ENCODE assay signal across 18 mouse cellular contexts in genomic region chr19:16959551-16959950, GRCm38 (mm10). TPM values are rescaled to one million over a fixed set of nuclear protein-coding genes. Genes with fewer than 3 reads are reported as not detected.
A peak's percentile ranks its signal among the peaks of the same experiment; 100 is the strongest.
DNase-seq lines count a peak whose midpoint lies in the region; ATAC-seq and TF ChIP-seq lines count a peak whose summit lies in the region.
"Had no signal": no experiment of that assay in that cellular context is flagged by ENCODE, and none has a peak within 500 bp of the region (broad histone marks: within the 10 kb centered on the region; RNA-seq: fewer than 3 reads in every experiment).

No protein-coding gene starts in this region.

- no peak for TF ChIP-seq POLR2A in heart, adult 2 months (IDR thresholded peaks at IDR 0.05; ENCODE audit: insufficient read depth, low read depth, low read length)

- H3K79me2 ChIP-seq in heart, adult 2 months (replicated peaks; ENCODE audit: control insufficient read depth, insufficient read depth, low read length), result no peaks in the 10 kb centered on the region

- H3K36me3 ChIP-seq in heart, adult 2 months (ENCODE audit: control insufficient read depth, insufficient read depth, low read length), result peaks cover 6% of the 10 kb centered on the region; the same call in 1 of the 2 replicates
- no peaks in the 10 kb centered on the region for H3K36me3 ChIP-seq in heart, postnatal 0 days (replicated peaks; ENCODE audit: control insufficient read depth, insufficient read depth, low read length)
- H3K36me3 ChIP-seq: embryonic facial prominence, embryonic 12.5 days; forebrain, embryonic 12.5 days; G1E; limb, embryonic 15.5 days; lung, embryonic 15.5 days had no signal

- no peak for TF ChIP-seq CTCF in heart, adult 2 months (IDR thresholded peaks at IDR 0.05)
- TF ChIP-seq CTCF in heart, postnatal 0 days (IDR thresholded peaks at IDR 0.05; ENCODE audit: low read depth), result no peak

- H3K9ac ChIP-seq in heart, adult 2 months (ENCODE audit: low read depth, low read length), result no peak overlapping the region
- no peak overlapping the region for H3K9ac ChIP-seq in heart, postnatal 0 days (replicated peaks; ENCODE audit: low read depth, low read length)
- H3K9ac ChIP-seq: embryonic facial prominence, embryonic 12.5 days; forebrain, embryonic 12.5 days; limb, embryonic 15.5 days; lung, embryonic 15.5 days had no signal

- WGBS in heart, adult 2 months, result 14% methylated on average over 8 of the region's 8 CpGs
- 22% methylated on average over 8 of the region's 8 CpGs for WGBS in heart, postnatal 0 days

- intact Hi-C loops in heart, adult 2 months (cut with DNase I), result loop anchor here (5.0 kb wide), 1 partner anchor 38 kb away; no protein-coding TSS in a partner anchor
- intact Hi-C loops in heart, postnatal 14 days (cut with DNase I), result no loop called here

- no peak overlapping the region for H3K4me3 ChIP-seq in heart, adult 2 months
- H3K4me3 ChIP-seq in heart, postnatal 0 days (ENCODE audit: low read depth, low read length), result no peak overlapping the region
- H3K4me3 ChIP-seq: embryonic facial prominence, embryonic 12.5 days; forebrain, embryonic 12.5 days; limb, embryonic 15.5 days; lung, embryonic 15.5 days had no signal

- peak overlapping the region; percentile 63 for H3K27ac ChIP-seq in heart, adult 2 months
- no peak overlapping the region for H3K27ac ChIP-seq in heart, postnatal 0 days (ENCODE audit: low read depth)
- H3K27ac ChIP-seq: embryonic facial prominence, embryonic 12.5 days; forebrain, embryonic 12.5 days; kidney, postnatal 0 days; limb, embryonic 15.5 days; lung, embryonic 15.5 days had no signal

- H3K4me1 ChIP-seq in heart, adult 2 months (ENCODE audit: control insufficient read depth, insufficient read depth, low read length), result peaks cover 6% of the 10 kb centered on the region
- peaks cover 16% of the 10 kb centered on the region for H3K4me1 ChIP-seq in heart, postnatal 0 days (ENCODE audit: control insufficient read depth, insufficient read depth)

- DNase-seq in adrenal gland, adult (ENCODE audit: inconsistent age in 2 of 2, low spot score in 1 of 2), result peak; percentile 31 to 74
- no peak for DNase-seq in adrenal gland, postnatal 4 days (ENCODE audit: low spot score in 2 of 2)
- peak in 1 of 2 experiments; percentile 39 for DNase-seq in heart, adult 2 months
- no peak for DNase-seq in heart, postnatal 14 days
- peak; percentile 73 for DNase-seq in 3134 (ENCODE audit: extremely low read depth, insufficient read length, low spot score)
- DNase-seq in heart, postnatal 0 days (ENCODE audit: low spot score), result peak; percentile 6
- no peak for DNase-seq in thymus, postnatal 14 days
- DNase-seq in left cerebral cortex, adult 11 months (ENCODE audit: low spot score), result no peak
- DNase-seq: right cerebral cortex, postnatal 4 days; thymus, postnatal 36 days had no signal

- 0 out of 2 replicates have a peak, but pooled peaks have one; percentile 12 for TF ChIP-seq EP300 in heart, adult 2 months (IDR thresholded peaks at IDR 0.05; ENCODE audit: insufficient read depth, low read depth, low read length)
- TF ChIP-seq EP300 in heart, postnatal 0 days (IDR thresholded peaks at IDR 0.05; ENCODE audit: low read depth), result no peak

- no peak for ATAC-seq in heart, postnatal 0 days (ENCODE audit: insufficient read depth, low read depth)
- ATAC-seq: inflammation-experienced regulatory T-cells, adult 6 months had no signal

- no peaks in the 10 kb centered on the region for H3K9me3 ChIP-seq in heart, postnatal 0 days (replicated peaks; ENCODE audit: control insufficient read depth, low read length)
- H3K9me3 ChIP-seq: forebrain, embryonic 12.5 days; G1E; limb, embryonic 15.5 days; lung, embryonic 15.5 days had no signal

- H3K27me3 ChIP-seq in heart, adult 2 months (ENCODE audit: control insufficient read depth, insufficient read depth, low read length), result no peaks in the 10 kb centered on the region
- peaks cover 14% of the 10 kb centered on the region for H3K27me3 ChIP-seq in heart, postnatal 0 days (ENCODE audit: control insufficient read depth, insufficient read depth, low read length)

- no peak overlapping the region for H3K4me2 ChIP-seq in heart, postnatal 0 days (ENCODE audit: low read depth, low read length)
- H3K4me2 ChIP-seq: embryonic facial prominence, embryonic 12.5 days; forebrain, embryonic 12.5 days; limb, embryonic 15.5 days; lung, embryonic 15.5 days; midbrain, embryonic 11.5 days had no signal

RNA-seq across cellular contexts. Expression of gene Prune2, which starts 3.6 kb away (rescaled TPM):
- 10 to 100 TPM; 20.3 to 22.9 TPM for total RNA-seq in adrenal gland, postnatal 4 days (2021)
- 10 to 100 TPM; 48.7 to 54.6 TPM for total RNA-seq in heart, adult 2 months (2021)
- polyA plus RNA-seq in heart, adult 2 months (2012; rRNA removed), result 16.3 and 32.5 TPM in 2 replicates
- total RNA-seq in heart, postnatal 14 days (2021), result 10 to 100 TPM; 22.6 to 25.2 TPM
- 10.5 and 20.8 TPM in 2 replicates for total RNA-seq in heart, postnatal 0 days (2014; rRNA removed; ENCODE audit: low replicate concordance)
- 4.0 and 4.6 TPM in 2 replicates for polyA plus RNA-seq in heart, postnatal 0 days (2015; fragmentation: Nextera tagmentation; extraction: Ambion mirVana)
- polyA plus RNA-seq: G1E had no signal

Comparison
In these comparisons a context has a peak if more than half of its experiments do, and no peak if none do; other contexts are left out.
1. DNase-seq: peak in adrenal gland, adult (2 of 2), 3134 (single experiment) and heart, postnatal 0 days (single experiment); none in adrenal gland, postnatal 4 days (0 of 2), heart, postnatal 14 days (0 of 2), thymus, postnatal 14 days (single experiment) and left cerebral cortex, adult 11 months (single experiment).